Mouse (Mus musculus): ENCODE measurements around the gene Cnp. TPM values are rescaled to one million over a fixed set of nuclear protein-coding genes. Genes with fewer than 3 reads are reported as not detected.

Gene Cnp
- polyA plus RNA-seq, 1 experiment from 2014 or later: 20.8 TPM

GRCm38 (mm10) chr11:100603155-100603554 is 28.5 kb downstream of the Cnp start:
- peaks cover 2 to 10% of the 10 kb centered on the region in 2 experiments for H3K4me1 ChIP-seq (ENCODE audit: control insufficient read depth in 2 of 2, insufficient read depth in 2 of 2, low read length in 2 of 2)
- H3K4me3 ChIP-seq (ENCODE audit: control insufficient read depth in 1 of 2, insufficient read depth in 1 of 2, low read depth in 1 of 2, low read length in 2 of 2): no peak overlapping the region
- H3K4me2 ChIP-seq (ENCODE audit: low read length): no peak overlapping the region
- H3K27ac ChIP-seq (replicated peaks in 1 of 2; ENCODE audit: control insufficient read depth in 1 of 2, insufficient read depth in 1 of 2, low read depth in 2 of 2, low read length in 2 of 2): no peak overlapping the region; a peak in 1 of 4 replicates
- peaks cover 50% of the 10 kb centered on the region for H3K36me3 ChIP-seq (ENCODE audit: control insufficient read depth, insufficient read depth, low read length)
- no peaks in the 10 kb centered on the region for H3K27me3 ChIP-seq (ENCODE audit: control insufficient read depth, insufficient read depth, low read length)
- 55% methylated on average over 9 of the region's 9 CpGs for WGBS
- H3K9me3 ChIP-seq (ENCODE audit: control insufficient read depth, low read length): no peaks in the 10 kb centered on the region
- ATAC-seq (ENCODE audit: insufficient number of reproducible peaks, insufficient read depth, low FRiP score, low read depth): no peak
- H3K9ac ChIP-seq (ENCODE audit: low read length): no peak overlapping the region

DNA sequence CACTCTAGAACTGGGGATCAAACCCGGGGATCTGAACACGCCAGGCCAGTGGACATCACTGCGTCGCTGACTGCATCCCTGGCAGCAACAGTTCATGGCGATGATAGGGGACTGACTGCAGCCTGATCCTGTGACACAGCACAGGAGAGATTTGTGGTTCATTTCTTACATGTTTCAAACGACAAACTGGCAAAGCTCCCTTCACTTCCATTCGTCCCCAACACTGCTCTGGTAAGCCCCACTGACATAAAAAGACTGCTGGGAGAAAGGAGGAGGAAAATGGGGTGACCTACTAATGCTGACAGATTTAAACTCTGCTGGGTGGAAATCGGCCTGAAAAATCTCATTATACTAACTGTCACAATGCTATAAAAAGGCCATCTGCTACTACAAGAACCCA is 29.1 kb downstream of the Cnp start:
- H3K27ac ChIP-seq (replicated peaks in 1 of 2; ENCODE audit: control insufficient read depth in 1 of 2, insufficient read depth in 1 of 2, low read depth in 2 of 2, low read length in 2 of 2): peak overlapping the region in 1 of 2 experiments; percentile 5; a peak in 2 of 4 replicates
- H3K4me1 ChIP-seq (ENCODE audit: control insufficient read depth in 2 of 2, insufficient read depth in 2 of 2, low read length in 2 of 2): peaks cover 2 to 13% of the 10 kb centered on the region in 2 experiments
- H3K4me3 ChIP-seq (ENCODE audit: control insufficient read depth in 1 of 2, insufficient read depth in 1 of 2, low read depth in 1 of 2, low read length in 2 of 2): no peak overlapping the region
- no peak overlapping the region for H3K9ac ChIP-seq (ENCODE audit: low read length)
- no peaks in the 10 kb centered on the region for H3K9me3 ChIP-seq (ENCODE audit: control insufficient read depth, low read length)
- no peak for ATAC-seq (ENCODE audit: insufficient number of reproducible peaks, insufficient read depth, low FRiP score, low read depth)
- no peaks in the 10 kb centered on the region for H3K27me3 ChIP-seq (ENCODE audit: control insufficient read depth, insufficient read depth, low read length)
- H3K36me3 ChIP-seq (ENCODE audit: control insufficient read depth, insufficient read depth, low read length): peaks cover 50% of the 10 kb centered on the region
- 60% methylated on average over 8 of the region's 8 CpGs for WGBS
- no peak overlapping the region for H3K4me2 ChIP-seq (ENCODE audit: low read length)

DNA sequence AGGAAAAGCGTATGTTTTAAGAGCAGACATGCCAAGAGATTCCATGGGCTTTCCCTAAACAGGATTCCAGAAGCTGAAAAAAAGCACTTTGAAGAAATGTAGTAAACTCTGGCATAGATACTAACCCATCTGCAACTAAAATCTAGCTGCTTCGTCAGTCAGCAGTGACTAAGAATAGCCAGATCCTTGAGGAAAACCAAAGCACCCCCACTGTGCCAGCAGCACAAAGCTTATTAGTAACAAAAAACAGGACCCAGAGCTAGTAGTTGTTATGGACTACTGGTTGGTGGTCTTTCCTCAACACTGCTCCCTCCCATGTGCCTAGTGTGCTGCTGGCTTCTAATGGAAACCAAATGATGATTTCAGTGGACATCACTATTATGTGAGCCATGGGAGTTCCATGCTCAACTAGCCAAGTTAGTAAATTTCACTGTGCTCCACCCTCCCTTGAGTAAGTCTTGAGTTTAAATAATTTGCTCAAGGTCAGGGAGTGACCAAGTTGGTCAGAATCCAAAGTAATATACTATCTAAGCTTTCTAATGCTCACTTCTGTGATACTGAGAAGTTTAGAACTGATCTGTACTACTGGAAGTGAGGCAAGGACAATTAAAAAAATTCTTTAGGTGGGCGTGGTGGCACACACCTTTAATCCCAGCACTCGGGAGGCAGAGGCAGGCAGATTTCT is 29.8 kb downstream of the Cnp start:
- H3K36me3 ChIP-seq (ENCODE audit: control insufficient read depth, insufficient read depth, low read length): peaks cover 45% of the 10 kb centered on the region
- 70% methylated on average over 4 of the region's 4 CpGs for WGBS
- ATAC-seq (ENCODE audit: insufficient number of reproducible peaks, insufficient read depth, low FRiP score, low read depth): no peak
- no peak overlapping the region for H3K4me2 ChIP-seq (ENCODE audit: low read length)
- no peak overlapping the region for H3K4me3 ChIP-seq (ENCODE audit: control insufficient read depth in 1 of 2, insufficient read depth in 1 of 2, low read depth in 1 of 2, low read length in 2 of 2)
- H3K9ac ChIP-seq (ENCODE audit: low read length): no peak overlapping the region
- H3K27me3 ChIP-seq (ENCODE audit: control insufficient read depth, insufficient read depth, low read length): no peaks in the 10 kb centered on the region
- no peaks in the 10 kb centered on the region for H3K9me3 ChIP-seq (ENCODE audit: control insufficient read depth, low read length)
- H3K27ac ChIP-seq (replicated peaks in 1 of 2; ENCODE audit: control insufficient read depth in 1 of 2, insufficient read depth in 1 of 2, low read depth in 2 of 2, low read length in 2 of 2): peak overlapping the region in 1 of 2 experiments; percentile 24; a peak in 2 of 4 replicates
- peaks cover 2 to 19% of the 10 kb centered on the region in 2 experiments for H3K4me1 ChIP-seq (ENCODE audit: control insufficient read depth in 2 of 2, insufficient read depth in 2 of 2, low read length in 2 of 2)

DNA sequence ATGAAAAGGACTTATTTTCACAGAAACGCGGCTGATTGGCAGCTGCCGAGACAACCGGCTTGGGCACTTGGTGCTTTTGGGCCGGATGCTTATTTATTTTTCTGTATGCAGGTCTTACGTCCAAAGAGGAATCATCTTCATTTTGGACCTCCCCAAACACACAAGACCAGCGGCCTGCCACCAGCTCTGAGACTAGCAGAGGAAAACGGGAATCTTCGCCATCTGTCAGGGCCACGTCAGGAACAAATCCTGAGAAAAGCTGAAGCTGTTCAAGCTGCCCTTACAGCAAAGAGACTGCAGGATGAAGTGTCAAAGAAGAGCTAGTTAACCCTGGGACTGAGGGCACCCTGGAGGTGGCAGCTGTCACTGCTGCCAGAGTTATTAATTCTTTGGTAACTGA is 30.7 kb downstream of the Cnp start:
- WGBS: 92% methylated on average over 10 of the region's 10 CpGs

GRCm38 (mm10) chr11:100607121-100607520 is 32.4 kb downstream of the Cnp start:
- no peak for ATAC-seq (ENCODE audit: insufficient number of reproducible peaks, insufficient read depth, low FRiP score, low read depth)
- Histone ChIP-seq H3K4me3 (ENCODE audit: control insufficient read depth in 1 of 2, insufficient read depth in 1 of 2, low read depth in 1 of 2, low read length in 2 of 2) (no peak overlapping the region), H3K36me3 (ENCODE audit: control insufficient read depth, insufficient read depth, low read length) (peaks cover 18% of the 10 kb centered on the region), H3K27ac (replicated peaks in 1 of 2; ENCODE audit: control insufficient read depth in 1 of 2, insufficient read depth in 1 of 2, low read depth in 2 of 2, low read length in 2 of 2) (no peak overlapping the region), H3K27me3 (ENCODE audit: control insufficient read depth, insufficient read depth, low read length) (no peaks in the 10 kb centered on the region), H3K4me2 (ENCODE audit: low read length) (no peak overlapping the region), H3K9ac (ENCODE audit: low read length) (no peak overlapping the region), H3K9me3 (ENCODE audit: control insufficient read depth, low read length) (no peaks in the 10 kb centered on the region), H3K4me1 (ENCODE audit: control insufficient read depth in 2 of 2, insufficient read depth in 2 of 2, low read length in 2 of 2) (peaks cover 8 to 45% of the 10 kb centered on the region in 2 experiments)
- 90% methylated on average over 6 of the region's 6 CpGs for WGBS

More for the DNA sequence above, 30.7 kb downstream of the Cnp start:
- Histone ChIP-seq H3K27ac (replicated peaks in 1 of 2; ENCODE audit: control insufficient read depth in 1 of 2, insufficient read depth in 1 of 2, low read depth in 2 of 2, low read length in 2 of 2) (no peak overlapping the region), H3K4me3 (ENCODE audit: control insufficient read depth in 1 of 2, insufficient read depth in 1 of 2, low read depth in 1 of 2, low read length in 2 of 2) (no peak overlapping the region), H3K36me3 (ENCODE audit: control insufficient read depth, insufficient read depth, low read length) (peaks cover 35% of the 10 kb centered on the region), H3K4me1 (ENCODE audit: control insufficient read depth in 2 of 2, insufficient read depth in 2 of 2, low read length in 2 of 2) (peaks cover 8 to 29% of the 10 kb centered on the region in 2 experiments), H3K4me2 (ENCODE audit: low read length) (no peak overlapping the region), H3K9me3 (ENCODE audit: control insufficient read depth, low read length) (no peaks in the 10 kb centered on the region), H3K9ac (ENCODE audit: low read length) (no peak overlapping the region), H3K27me3 (ENCODE audit: control insufficient read depth, insufficient read depth, low read length) (no peaks in the 10 kb centered on the region)
- ATAC-seq (ENCODE audit: insufficient number of reproducible peaks, insufficient read depth, low FRiP score, low read depth): no peak

DNA sequence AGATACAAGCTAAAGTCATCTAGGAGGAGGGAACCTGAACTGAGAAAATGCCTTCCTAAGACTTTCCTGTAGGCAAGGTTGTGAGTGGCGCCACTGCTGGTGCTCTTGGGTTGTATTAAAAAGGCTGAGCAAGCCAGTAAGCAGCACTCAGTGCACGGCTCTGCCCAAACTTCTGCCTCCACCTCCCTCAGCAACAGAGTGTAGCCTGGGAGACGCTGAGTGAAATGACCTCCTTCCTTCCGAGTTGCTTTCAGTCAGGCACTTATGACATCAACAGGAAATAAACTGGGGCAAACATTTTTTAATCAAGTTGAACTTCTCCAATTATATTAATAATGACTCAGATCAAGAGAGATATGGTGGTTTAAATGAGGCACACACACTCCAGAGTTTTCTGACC is 34.1 kb downstream of the Cnp start:
- Histone ChIP-seq H3K4me2 (ENCODE audit: low read length) (no peak overlapping the region; the same call in 1 of the 2 replicates), H3K27ac (replicated peaks in 1 of 2; ENCODE audit: control insufficient read depth in 1 of 2, insufficient read depth in 1 of 2, low read depth in 2 of 2, low read length in 2 of 2) (peak overlapping the region in 1 of 2 experiments; percentile 81; a peak in 1 of 4 replicates), H3K36me3 (ENCODE audit: control insufficient read depth, insufficient read depth, low read length) (peaks cover 22% of the 10 kb centered on the region), H3K27me3 (ENCODE audit: control insufficient read depth, insufficient read depth, low read length) (no peaks in the 10 kb centered on the region), H3K9ac (ENCODE audit: low read length) (no peak overlapping the region), H3K4me3 (ENCODE audit: control insufficient read depth in 1 of 2, insufficient read depth in 1 of 2, low read depth in 1 of 2, low read length in 2 of 2) (no peak overlapping the region), H3K9me3 (ENCODE audit: control insufficient read depth, low read length) (no peaks in the 10 kb centered on the region), H3K4me1 (ENCODE audit: control insufficient read depth in 2 of 2, insufficient read depth in 2 of 2, low read length in 2 of 2) (peaks cover 6 to 47% of the 10 kb centered on the region in 2 experiments)
- 50% methylated on average over 4 of the region's 4 CpGs for WGBS
- no peak for ATAC-seq (ENCODE audit: insufficient number of reproducible peaks, insufficient read depth, low FRiP score, low read depth)

DNA sequence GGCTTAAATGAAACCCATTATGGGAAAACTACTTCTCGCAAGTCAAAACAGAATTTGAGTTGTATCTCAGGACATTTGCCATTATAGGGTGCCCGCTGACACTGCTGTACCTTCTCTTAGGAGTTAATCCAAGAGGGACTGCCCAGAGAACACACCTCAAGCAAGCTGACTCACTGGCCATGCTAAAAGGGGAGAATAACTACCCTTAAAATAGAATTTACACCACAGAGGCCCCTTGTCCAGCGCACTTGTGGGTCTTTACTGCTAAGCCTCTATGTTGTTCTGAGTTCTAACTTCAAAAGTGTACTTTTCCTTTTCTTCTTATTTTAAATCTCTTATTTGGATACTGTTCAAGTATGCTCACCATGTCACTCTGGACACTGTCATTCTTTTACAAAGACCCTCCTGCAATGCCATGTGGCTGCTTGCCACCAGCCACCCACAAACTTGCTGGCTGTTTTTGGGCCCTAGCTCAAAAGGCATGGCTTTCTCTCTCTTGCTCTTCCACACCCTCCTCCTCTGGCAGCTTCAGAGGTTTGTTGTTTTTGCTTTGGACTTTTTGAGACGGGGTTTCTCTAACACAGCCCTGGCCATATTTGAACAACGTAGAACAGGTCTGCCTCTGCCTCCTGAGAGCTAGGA is 34.8 kb downstream of the Cnp start:
- H3K27ac ChIP-seq (replicated peaks in 1 of 2; ENCODE audit: control insufficient read depth in 1 of 2, insufficient read depth in 1 of 2, low read depth in 2 of 2, low read length in 2 of 2): peak overlapping the region; percentile 68 to 81
- peaks cover 6 to 41% of the 10 kb centered on the region in 2 experiments for H3K4me1 ChIP-seq (ENCODE audit: control insufficient read depth in 2 of 2, insufficient read depth in 2 of 2, low read length in 2 of 2)
- WGBS: 50% methylated on average over 5 of the region's 5 CpGs
- H3K9ac ChIP-seq (ENCODE audit: low read length): peak overlapping the region; percentile 49
- H3K9me3 ChIP-seq (ENCODE audit: control insufficient read depth, low read length): no peaks in the 10 kb centered on the region
- H3K27me3 ChIP-seq (ENCODE audit: control insufficient read depth, insufficient read depth, low read length): no peaks in the 10 kb centered on the region
- H3K4me3 ChIP-seq (ENCODE audit: control insufficient read depth in 1 of 2, insufficient read depth in 1 of 2, low read depth in 1 of 2, low read length in 2 of 2): no peak overlapping the region
- H3K36me3 ChIP-seq (ENCODE audit: control insufficient read depth, insufficient read depth, low read length): peaks cover 22% of the 10 kb centered on the region
- no peak for ATAC-seq (ENCODE audit: insufficient number of reproducible peaks, insufficient read depth, low FRiP score, low read depth)
- H3K4me2 ChIP-seq (ENCODE audit: low read length): peak overlapping the region; percentile 35

Measured in heart, embryonic 14.5 days (tissue).